Mouse (Mus musculus) liver (tissue): ENCODE measurements around the gene Plxnd1.

Source experiments
- DNase-seq: peaks from one replicate; pipeline ENCODE4 v3.0.0-alpha.2; 2020; ENCODE audit warnings: mixed read lengths

Gene Plxnd1

DNA sequence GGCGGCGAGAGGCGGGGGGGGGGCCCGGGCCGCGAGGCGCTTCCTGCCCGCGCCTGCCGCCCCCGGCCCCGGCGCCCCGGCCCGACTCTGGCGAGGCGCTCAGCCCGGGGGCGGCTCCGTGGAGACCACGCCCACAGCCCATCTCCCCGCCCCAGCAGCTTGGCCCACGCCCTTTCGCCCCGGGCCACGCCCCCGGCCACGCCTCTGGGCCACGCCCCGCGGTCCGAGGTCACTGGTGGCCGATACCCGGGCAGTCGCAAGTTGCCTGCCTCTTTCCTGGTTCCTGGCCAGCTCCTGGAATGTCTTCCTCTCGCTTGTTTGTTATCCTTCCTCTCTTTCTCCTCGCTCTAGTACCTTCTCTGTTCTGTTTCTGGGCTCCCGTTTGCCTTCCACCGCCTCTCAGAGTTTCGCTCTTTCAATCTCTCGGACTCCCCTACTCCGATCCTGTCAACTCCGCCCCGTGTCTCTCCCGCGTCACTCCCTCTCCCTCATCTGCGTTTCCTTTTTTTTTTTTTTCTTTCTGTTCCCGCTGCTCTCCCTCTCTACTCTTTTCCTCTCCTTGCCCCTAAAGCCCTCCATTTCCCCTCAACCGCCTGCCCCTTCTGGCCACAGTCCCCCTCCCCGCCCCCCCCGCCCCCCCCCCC, at the start of gene Plxnd1:
TSS of gene Plxnd1 (minus strand) at position 129 of the 644 bp plus-strand sequence.
- DNase-seq: peak; percentile 92

DNA sequence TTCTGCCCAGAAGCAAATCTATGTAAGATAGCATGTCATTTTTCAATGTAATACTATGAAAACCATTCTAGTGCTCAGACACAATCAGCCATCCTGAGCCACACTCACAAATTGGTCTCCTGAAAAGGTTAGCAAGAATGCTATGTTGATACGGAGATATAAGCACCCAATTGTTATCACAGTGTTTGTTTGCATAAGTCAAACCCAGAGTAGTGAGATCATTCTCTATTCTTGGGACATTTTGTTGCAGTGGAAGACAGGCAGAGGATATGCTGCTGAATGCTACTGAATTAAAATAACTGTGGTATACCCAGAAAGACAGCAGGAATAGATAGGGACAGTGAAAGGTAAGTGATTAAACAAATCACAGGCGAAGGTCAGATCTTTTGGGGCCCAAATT, 49.2 kb upstream of the Plxnd1 start:
- DNase-seq: no peak

- peak; percentile 50 for DNase-seq
These were observed 43.4 kb upstream of the Plxnd1 start for GRCm38 (mm10) chr6:116038222-116038621.

- DNase-seq: no peak
These were observed 42.6 kb upstream of the Plxnd1 start for GRCm38 (mm10) chr6:116037281-116037831.

DNA sequence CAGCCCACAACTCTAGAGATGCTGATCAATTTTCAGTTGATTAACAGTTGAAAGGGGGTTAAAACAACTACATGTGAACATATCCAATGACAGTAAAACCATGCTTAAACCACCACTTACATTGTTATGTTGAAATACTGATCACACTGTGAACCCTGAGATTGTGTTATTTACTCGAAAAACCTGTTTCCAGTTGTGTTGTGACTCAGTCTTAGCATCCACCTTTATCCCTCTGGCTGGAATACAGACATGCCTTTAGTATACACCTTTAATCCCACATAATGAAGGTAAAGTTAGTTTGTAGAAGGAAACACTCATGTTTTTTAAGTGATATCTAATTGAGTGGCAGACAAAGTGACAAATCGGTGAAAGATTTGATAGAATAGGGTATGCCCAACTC, 41.8 kb upstream of the Plxnd1 start:
- no peak for DNase-seq

DNA sequence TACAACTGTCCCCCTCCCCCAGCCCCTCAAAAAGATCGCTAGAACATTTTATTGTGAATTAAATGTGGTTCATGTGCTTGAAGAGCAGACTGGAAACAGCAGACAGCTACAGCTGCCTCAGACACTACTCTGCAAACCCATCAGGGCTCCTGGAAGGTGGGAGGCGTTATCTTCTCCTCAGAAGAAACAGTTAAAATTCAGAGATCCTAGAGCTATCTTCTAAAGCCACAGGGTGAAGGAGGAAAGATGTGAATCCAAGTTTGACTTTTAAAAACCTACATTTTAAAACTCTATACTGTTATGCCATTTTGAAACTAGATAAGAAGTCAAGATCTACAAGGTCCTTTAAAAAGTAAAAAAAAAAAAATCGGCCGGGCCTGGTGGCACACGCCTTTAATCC, 36.2 kb upstream of the Plxnd1 start:
- no peak for DNase-seq

DNA sequence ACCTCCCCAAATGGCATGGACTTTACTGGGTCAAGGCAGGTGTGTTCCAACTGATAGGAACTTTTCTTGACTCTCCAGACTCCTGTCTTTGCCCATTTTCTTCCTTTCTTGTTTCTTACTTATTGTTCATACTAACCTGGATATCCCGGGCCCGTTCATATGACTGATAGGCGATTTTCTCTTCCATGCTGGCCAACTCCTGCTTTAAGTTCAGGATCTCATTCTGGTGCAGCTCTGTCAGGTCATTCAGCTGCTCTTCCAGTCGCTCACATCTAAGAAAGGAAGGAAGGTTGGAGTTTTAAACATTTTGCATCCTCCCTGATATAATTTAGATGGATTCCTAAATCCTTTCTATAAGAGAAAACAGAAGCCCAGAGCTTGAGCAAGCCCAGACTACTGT, 29.9 kb upstream of the Plxnd1 start:
- no peak for DNase-seq

- no peak for DNase-seq
These were observed 27.2 kb upstream of the Plxnd1 start for GRCm38 (mm10) chr6:116021961-116022485.

- DNase-seq: no peak
These were observed 21.1 kb upstream of the Plxnd1 start for GRCm38 (mm10) chr6:116015902-116016301.

GRCm38 (mm10) chr6:116014111-116014510, 19.3 kb upstream of the Plxnd1 start:
- no peak for DNase-seq

DNA sequence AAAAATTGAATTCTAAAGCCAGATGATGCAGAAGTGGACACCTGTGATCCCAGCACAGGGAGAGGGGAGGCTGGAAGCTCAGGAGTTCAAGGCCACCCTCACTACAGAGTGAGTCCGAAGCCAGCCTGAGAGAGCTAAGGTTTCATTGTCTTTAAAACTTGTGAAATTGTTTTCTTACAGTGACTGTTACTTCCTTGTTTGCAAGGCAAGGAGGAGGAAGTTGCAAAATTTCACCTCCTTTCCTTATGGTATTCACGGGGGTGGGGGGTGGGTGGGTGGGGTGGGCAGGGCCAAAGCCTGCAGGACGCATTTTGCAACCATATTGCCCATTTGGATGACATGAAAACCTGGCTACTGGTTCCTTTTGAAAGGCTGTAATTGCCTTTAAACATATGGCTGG, 18.9 kb upstream of the Plxnd1 start:
- no peak for DNase-seq

GRCm38 (mm10) chr6:116010541-116010940, 15.7 kb upstream of the Plxnd1 start:
- DNase-seq: peak; percentile 72

DNA sequence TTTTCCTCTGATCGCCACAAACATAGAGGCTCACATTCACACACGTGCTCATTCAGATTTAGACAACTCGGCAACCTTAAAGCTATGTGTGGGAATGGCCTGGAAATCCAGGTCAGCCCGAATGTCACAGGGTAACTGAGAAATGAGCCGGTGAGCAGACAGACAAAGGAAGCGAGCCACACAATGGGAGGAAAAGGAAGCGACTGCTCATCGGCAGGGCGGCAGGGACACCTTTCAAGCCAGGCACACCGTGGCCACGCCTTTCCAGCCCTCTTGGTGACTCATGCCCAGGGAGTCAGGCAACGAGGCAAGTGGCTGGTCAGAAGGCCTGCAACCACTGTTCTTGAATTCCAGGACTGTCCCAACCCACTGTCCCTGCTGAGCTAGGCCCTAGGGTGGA, 14.6 kb upstream of the Plxnd1 start:
- DNase-seq: no peak

DNA sequence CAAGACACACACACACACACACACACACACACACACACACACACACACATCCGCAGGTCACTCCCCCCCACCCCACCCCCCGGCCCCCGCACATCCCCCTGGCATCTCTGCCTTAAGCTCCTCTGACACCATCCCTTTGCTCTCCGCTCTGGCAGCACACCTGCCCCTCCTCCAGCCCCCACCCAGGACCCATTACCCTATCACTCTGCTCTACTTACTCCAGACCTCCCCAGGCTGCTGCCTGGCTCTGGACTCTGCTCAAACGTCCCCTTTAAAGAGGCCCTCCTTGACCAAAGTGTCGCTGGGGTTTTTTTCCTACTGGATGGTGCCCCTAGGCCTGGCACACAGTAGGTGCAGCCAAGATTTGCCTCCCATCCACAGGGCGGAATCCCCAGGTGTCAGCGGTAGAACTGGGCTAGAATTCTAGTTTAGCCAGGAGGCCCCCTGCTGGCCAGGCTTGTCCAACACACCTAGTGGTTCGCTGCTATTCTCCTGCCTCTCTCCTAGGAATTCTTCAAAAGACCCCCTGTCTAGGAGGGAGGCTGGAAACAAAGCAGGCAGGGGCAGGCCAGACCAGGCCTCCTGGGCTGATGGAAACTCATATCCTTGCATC, 12.9 kb upstream of the Plxnd1 start:
- peak; percentile 68 for DNase-seq

DNA sequence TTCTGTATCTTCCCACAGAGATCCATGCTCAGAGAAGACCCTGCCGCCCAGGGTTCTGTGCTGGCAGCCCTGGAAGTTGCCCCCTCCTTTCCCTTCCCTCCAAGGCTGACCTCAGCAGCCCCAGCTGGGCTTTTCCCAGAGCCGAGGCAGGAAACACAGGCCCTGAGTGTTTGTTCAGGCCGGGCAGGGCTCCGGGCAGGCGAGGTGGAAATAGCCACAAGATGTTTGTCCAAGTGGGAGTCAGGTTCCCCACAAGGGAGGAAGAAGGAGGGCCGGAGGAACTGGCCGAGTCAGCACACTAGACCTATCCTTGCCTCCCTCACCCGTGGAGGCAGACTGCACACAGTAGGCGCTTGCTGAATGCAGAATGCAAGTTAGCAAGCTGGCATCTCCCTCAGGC, 11.9 kb upstream of the Plxnd1 start:
- no peak for DNase-seq

DNA sequence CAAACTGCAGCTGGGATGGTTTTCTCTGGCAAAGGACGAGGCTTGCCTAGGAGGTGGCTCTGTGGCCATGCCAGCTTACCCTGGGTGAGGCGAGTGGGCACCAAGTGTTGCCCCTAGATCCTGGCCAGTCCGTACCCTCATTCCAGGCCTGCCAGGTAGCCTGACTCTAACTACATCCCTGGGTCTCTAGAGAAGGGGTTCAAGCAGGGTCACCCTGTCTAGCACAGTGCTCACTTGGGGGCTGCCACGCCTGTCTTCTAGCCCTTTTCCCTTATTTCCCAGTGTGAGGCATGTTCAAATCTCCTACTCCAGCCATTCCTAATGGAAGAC, 11.1 kb upstream of the Plxnd1 start:
- no peak for DNase-seq

GRCm38 (mm10) chr6:116005275-116005958, 10.6 kb upstream of the Plxnd1 start:
- DNase-seq: no peak

- DNase-seq: no peak
These were observed 9.9 kb upstream of the Plxnd1 start for GRCm38 (mm10) chr6:116004716-116005115.

- DNase-seq: peak; percentile 45
These were observed 9.3 kb upstream of the Plxnd1 start for GRCm38 (mm10) chr6:116004069-116004468.

DNA sequence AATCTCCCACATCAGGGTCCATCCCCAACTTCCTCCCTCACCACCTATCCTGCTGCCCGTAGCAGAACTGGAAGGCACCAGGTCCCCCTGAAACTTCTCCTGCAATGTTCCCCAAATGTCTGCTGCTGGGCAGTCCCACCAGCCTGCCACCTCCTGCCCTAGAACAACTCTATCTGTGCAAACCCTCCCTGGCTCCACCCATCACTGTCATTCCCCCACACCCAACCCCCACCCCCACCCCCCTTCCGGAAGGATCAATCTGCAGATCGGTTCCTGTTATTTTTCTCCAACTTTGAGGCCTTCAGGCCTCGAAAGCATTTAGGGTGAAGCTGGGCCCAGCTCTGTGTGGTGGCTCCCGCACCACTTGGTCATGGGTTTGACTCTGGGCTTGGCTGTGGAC, 8.7 kb upstream of the Plxnd1 start:
- DNase-seq: peak; percentile 61

DNA sequence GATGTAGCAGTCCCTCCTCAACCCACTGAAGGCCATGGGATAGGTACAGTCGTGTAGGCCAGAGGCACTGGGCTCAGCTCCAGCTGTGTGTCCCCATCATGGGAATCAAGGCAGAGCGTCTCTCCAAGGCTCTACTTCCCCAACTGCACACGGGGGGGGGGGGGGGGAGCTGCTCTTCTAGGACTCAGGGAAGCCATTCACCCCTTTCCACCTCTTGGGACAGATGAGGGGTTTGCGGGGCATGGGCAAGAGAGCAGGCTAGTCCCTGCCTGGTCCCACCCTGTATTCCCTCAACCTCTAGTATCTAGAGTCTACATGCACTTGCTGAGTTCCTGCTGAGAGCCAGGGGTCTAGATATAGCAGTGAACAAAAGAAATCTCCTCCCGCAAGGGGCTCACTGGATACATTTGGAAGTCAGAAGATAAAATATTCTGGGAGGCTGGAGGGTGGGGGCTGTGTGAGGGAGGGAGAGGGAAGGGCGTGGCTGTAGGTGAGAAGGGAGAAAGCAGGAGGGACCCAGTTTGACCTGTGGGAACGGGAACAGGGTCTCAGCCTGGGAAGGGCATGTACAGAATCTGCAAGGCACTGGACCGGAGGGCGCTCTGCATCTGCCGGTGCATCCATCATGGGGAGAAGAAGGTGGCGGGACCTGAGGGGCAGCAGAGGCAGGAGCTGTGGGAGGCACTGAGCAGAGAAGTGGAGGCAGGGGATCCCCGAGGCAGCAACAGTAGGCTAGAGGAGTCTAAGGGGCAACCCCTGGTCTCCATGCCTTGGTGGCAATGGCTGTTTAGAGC, 7.7 kb upstream of the Plxnd1 start:
- DNase-seq: no peak

- no peak for DNase-seq
These were observed 6.0 kb upstream of the Plxnd1 start for GRCm38 (mm10) chr6:116000851-116001250.

DNA sequence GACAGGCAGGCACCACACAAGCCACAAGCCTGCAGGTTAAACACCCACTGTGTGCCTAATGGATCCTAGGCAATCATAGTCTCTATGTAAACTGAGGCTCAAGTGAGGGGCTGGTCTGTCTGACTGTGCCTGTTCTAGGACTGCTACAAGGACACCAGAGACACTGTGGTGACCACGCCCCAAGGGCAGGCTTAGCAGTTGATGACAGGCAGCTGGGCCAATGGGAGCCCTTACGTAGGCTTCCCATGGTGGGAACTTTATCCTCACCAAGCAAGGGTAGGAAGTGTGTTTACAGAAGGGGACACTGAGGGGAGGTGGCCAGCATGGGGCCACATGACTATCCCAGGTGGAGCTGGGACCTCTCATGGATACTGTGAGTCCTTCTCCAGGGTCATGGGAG, 4.4 kb upstream of the Plxnd1 start:
- DNase-seq: peak; percentile 44
